Mouse (Mus musculus): ENCODE measurements at regions not wholly inside any gene's neighbourhood (a gene's known extent, or its start where the extent isn't known, plus 50 kb on each side); places are given as distances from the start of the nearest gene placed in this dataset.

- TF ChIP-seq CTCF (IDR thresholded peaks at IDR 0.05; ENCODE audit: low read depth, low read length) (no peak), POLR2A (IDR thresholded peaks at IDR 0.05; ENCODE audit: extremely low read depth, insufficient read depth, low read length) (no peak)
Observed at GRCm38 (mm10) chr1:23270910-23271822, 126.4 kb downstream of the Ogfrl1 start.

All from liver, adult 2 months (tissue).